Mouse (Mus musculus): Measurements from ENCODE around the gene Slc36a3.
"Not testable (repeated sequence)": the region's sequence is repeated elsewhere in the genome, so short reads cannot be mapped to it uniquely, and the experiment has no call there.

DNA sequence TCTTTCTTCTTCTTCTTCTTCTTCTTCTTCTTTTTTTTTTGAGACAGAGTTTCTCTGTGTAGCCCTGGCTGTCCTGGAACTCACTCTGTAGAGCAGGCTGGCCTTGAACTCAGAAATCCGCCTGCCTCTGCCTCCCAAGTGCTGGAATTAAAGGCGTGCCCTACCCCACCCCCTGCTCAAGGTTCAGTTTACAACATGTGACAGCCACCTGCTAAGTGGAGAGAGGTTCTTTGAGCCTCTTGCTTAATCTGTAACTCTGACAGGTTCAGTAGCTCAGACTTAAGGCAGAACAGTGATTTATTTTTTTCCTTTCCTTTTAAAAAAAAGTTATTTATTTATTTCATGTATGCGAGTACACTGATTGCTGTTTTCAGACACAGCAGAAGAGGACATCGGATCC is 55.2 kb downstream of the Slc36a3 start:
- not testable (repeated sequence) for TF ChIP-seq CTCF (IDR thresholded peaks at IDR 0.05); POLR2A (IDR thresholded peaks at IDR 0.05; ENCODE audit: insufficient read depth, low read depth, low read length)
